Mouse (Mus musculus) midbrain, embryonic 12.5 days (tissue): ENCODE measurements around the gene Kcnh2. TPM values are rescaled to one million over a fixed set of nuclear protein-coding genes. Genes with fewer than 3 reads are reported as not detected.

Experiments used
- ATAC-seq: fragments of 200-750 bp; cut with Nextera tagmentation; 2 replicates; pipeline ENCODE4 v1.8.0; 2017; ENCODE audit warnings: low read depth, moderate TSS enrichment, moderate library complexity; ENCODE audit not compliant: low FRiP score
- H3K27ac ChIP-seq: fragments of 300-500 bp; sonication (generic); replicated peaks from 2 replicates; pipeline ENCODE4 v1.5.1; 2016; ENCODE audit warnings: mild to moderate bottlenecking
- H3K27me3 ChIP-seq: fragments of 300-500 bp; sonication (generic); 2 replicates; pipeline ENCODE4 v1.6.1; 2016; ENCODE audit warnings: mild to moderate bottlenecking
- H3K36me3 ChIP-seq: fragments of 300-500 bp; sonication (generic); 2 replicates; pipeline ENCODE4 v1.6.1; 2016
- H3K4me1 ChIP-seq: fragments of 300-500 bp; sonication (generic); 2 replicates; pipeline ENCODE4 v1.6.1; 2016
- H3K4me2 ChIP-seq: fragments of 300-500 bp; sonication (generic); replicated peaks from 2 replicates; pipeline ENCODE4 v1.6.1; 2016; ENCODE audit warnings: mild to moderate bottlenecking, moderate library complexity
- H3K4me3 ChIP-seq: fragments of 300-500 bp; sonication (generic); 2 replicates; pipeline ENCODE4 v1.5.1; 2016; ENCODE audit warnings: mild to moderate bottlenecking
- H3K9ac ChIP-seq: fragments of 300-500 bp; sonication (generic); replicated peaks from 2 replicates; pipeline ENCODE4 v1.6.1; 2016; ENCODE audit warnings: mild to moderate bottlenecking, moderate library complexity
- H3K9me3 ChIP-seq: fragments of 300-500 bp; sonication (generic); 2 replicates; pipeline ENCODE4 v1.6.1; 2016; ENCODE audit warnings: mild to moderate bottlenecking
- WGBS: fragments of 180-500 bp; shearing (Covaris S2); methylation state at CpG from one replicate; pipeline ENCODE4 v1.1.7; 2016; 5-methylcytosine and 5-hydroxymethylcytosine counted together
- polyA plus RNA-seq: library from polyadenylated mRNA; unstranded; fragments of >200 nt; fragmentation: Nextera tagmentation; extraction: Ambion mirVana; gene quantifications from 2 replicates; pipeline ENCODE4 v1.2.1, GENCODE M21; 2016

The Kcnh2 gene
- polyA plus RNA-seq, 1 experiment from 2014 or later: 18.0 TPM

DNA sequence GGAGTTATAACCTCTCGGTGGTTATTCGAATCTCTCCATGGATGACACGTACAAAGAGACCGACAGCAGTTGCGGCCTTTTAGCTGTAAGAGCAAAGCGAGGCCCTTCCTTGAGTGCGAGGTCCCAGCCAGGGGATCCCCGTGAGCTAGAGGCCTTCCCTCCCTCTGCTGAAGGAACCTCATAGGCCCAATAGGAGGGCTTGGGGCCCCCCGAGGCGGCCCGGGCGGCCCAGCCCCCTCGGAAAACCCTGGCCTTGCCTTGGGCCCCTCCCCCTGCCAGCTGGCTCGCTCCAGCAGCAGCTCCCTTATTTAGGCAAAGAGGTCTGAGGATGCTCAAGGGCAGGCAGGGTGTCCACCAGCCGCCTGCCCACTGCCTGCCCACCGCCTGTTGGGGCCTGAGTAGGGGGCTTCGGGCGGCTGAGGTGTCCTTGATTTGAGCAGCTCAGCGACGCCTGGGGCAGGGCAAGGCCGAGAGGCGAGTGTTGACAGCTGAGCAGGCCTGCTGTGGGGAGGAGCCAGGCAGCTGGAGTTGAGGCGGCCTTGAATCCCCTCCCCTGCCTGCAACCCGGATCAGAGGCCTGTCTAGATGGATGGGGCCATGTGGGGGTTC, 951 bp upstream of the Kcnh2 start:
- Histone ChIP-seq H3K27me3 (peaks cover 43% of the 10 kb centered on the region), H3K9ac (peak overlapping the region; percentile 54), H3K36me3 (no peaks in the 10 kb centered on the region), H3K4me3 (peak overlapping the region; percentile 82), H3K9me3 (no peaks in the 10 kb centered on the region), H3K4me1 (peaks cover 63% of the 10 kb centered on the region), H3K4me2 (peak overlapping the region; percentile 99), H3K27ac (peak overlapping the region; percentile 98)
- peak; percentile 62 for ATAC-seq
- under 1% methylated on average over 24 of the region's 24 CpGs for WGBS

GRCm38 (mm10) chr5:24351701-24352171, 332 bp upstream of the Kcnh2 start:
- 0% methylated on average over 38 of the region's 41 CpGs for WGBS
- no peaks in the 10 kb centered on the region for H3K36me3 ChIP-seq
- no peaks in the 10 kb centered on the region for H3K9me3 ChIP-seq
- H3K27ac ChIP-seq: peak overlapping the region; percentile 98
- ATAC-seq: peak; percentile 82
- peak overlapping the region; percentile 99 for H3K4me2 ChIP-seq
- peak overlapping the region; percentile 95 for H3K9ac ChIP-seq
- peaks cover 63% of the 10 kb centered on the region for H3K4me1 ChIP-seq
- peak overlapping the region; percentile 82 for H3K4me3 ChIP-seq
- H3K27me3 ChIP-seq: peaks cover 49% of the 10 kb centered on the region

- Histone ChIP-seq H3K36me3 (0 out of 2 replicates have a peak, but pooled peaks cover 4% of the 10 kb centered on the region), H3K9ac (peak overlapping the region; percentile 95), H3K9me3 (no peaks in the 10 kb centered on the region), H3K4me3 (peak overlapping the region; percentile 82), H3K4me2 (peak overlapping the region; percentile 99), H3K27me3 (peaks cover 55% of the 10 kb centered on the region), H3K27ac (peak overlapping the region; percentile 98), H3K4me1 (peaks cover 64% of the 10 kb centered on the region)
- peak; percentile 1; the same call in 1 of the 2 replicates for ATAC-seq
- WGBS: 45% methylated on average over 12 of the region's 15 CpGs
These were observed 713 bp downstream of the Kcnh2 start for GRCm38 (mm10) chr5:24350531-24351250.

GRCm38 (mm10) chr5:24350073-24350472, 1.3 kb downstream of the Kcnh2 start:
- H3K4me3 ChIP-seq: peak overlapping the region; percentile 82
- ATAC-seq: no peak
- WGBS: 41% methylated on average over 3 of the region's 3 CpGs
- peaks cover 55% of the 10 kb centered on the region for H3K27me3 ChIP-seq
- H3K4me1 ChIP-seq: peaks cover 70% of the 10 kb centered on the region
- peak overlapping the region; percentile 95 for H3K9ac ChIP-seq
- H3K36me3 ChIP-seq: 0 out of 2 replicates have a peak, but pooled peaks cover 4% of the 10 kb centered on the region
- peak overlapping the region; percentile 99 for H3K4me2 ChIP-seq
- H3K9me3 ChIP-seq: no peaks in the 10 kb centered on the region
- H3K27ac ChIP-seq: no peak overlapping the region

DNA sequence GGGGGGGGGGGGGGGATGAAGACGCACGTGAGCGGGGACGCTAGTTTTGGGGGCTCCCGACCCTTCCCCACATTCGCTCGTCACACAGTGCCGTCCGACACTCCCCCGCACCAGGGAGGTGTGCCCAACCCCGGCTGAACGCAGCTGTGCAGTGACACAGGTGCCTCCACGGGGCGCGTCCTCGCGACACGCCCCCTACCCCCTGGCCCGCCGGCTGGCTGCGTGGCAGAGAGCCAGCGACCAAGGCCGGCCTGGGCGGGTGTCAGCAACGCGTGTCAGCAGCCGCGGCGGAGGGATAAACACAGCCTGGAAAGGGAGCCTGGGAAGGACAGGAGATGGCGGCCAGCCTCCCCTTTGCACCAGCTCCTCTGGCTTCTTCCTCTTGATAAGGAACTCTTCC, 2.9 kb downstream of the Kcnh2 start:
- peak overlapping the region; percentile 31 for H3K27ac ChIP-seq
- ATAC-seq: no peak
- peaks cover 76% of the 10 kb centered on the region for H3K4me1 ChIP-seq

DNA sequence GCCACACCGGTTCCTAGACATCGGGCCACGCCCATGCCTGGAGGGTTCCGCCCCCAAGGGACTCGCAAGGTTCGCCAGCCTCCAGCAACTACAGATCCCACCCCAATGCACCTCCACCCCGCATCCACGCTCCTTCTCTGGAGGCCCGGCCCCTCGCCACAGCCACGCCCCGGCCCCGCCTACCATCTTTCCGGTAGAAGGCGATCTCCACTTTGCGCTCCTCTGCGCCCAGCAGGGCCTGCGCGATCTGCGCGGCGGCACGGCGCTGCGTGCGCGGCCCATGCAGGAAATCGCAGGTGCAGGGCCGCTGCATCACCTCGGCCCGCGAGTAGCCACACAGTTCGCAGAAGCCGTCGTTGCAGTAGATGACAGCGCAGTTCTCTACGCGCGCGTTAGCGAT, 3.3 kb downstream of the Kcnh2 start:
- H3K27me3 ChIP-seq: peaks cover 46% of the 10 kb centered on the region
- H3K27ac ChIP-seq: peak overlapping the region; percentile 31
- no peaks in the 10 kb centered on the region for H3K9me3 ChIP-seq
- H3K4me2 ChIP-seq: peak overlapping the region; percentile 99
- peak overlapping the region; percentile 68 for H3K9ac ChIP-seq
- WGBS: under 1% methylated on average over 41 of the region's 41 CpGs
- peaks cover 76% of the 10 kb centered on the region for H3K4me1 ChIP-seq
- ATAC-seq: no peak
- peak overlapping the region; percentile 53 for H3K4me3 ChIP-seq
- H3K36me3 ChIP-seq: 0 out of 2 replicates have a peak, but pooled peaks cover 4% of the 10 kb centered on the region

More for the DNA sequence above, 2.9 kb downstream of the Kcnh2 start:
- peak overlapping the region; percentile 53 for H3K4me3 ChIP-seq
- under 1% methylated on average over 20 of the region's 30 CpGs for WGBS
- peak overlapping the region; percentile 68 for H3K9ac ChIP-seq
- no peaks in the 10 kb centered on the region for H3K9me3 ChIP-seq
- peaks cover 45% of the 10 kb centered on the region for H3K27me3 ChIP-seq
- H3K4me2 ChIP-seq: peak overlapping the region; percentile 99
- 0 out of 2 replicates have a peak, but pooled peaks cover 4% of the 10 kb centered on the region for H3K36me3 ChIP-seq

DNA sequence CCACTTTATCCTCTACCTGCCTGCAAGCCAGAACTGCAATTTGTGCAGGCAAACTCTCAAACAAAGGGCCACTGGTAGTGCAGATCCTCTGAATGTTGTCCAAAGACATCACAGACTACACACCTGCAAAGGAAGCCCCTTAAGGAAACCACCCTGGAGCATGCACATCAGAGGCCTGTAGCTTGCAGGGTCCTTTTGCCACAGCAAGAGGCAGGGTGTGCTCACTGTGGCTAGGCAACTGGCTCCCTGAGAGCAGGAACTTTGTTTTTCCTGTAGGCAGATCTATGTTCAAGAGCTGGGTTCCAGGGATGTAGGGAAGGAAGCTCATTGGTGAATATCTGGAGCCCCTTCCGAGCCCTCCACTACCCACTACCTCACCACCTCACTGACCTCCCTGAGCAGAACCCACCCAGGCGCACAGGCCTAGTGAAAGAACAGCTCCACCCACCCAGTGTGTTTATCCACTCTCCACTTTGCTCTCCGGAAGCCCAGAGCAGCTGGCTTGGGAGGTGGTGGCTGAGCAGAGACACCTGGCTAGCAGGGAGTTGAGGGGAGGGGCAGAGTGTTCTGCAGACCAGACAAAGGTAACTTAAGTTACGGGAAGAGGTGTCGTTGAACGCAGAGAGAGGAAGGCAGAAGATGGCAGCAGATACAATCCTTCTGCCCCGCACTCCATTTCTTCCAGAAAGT, 4.1 kb downstream of the Kcnh2 start:
- Histone ChIP-seq H3K4me2 (peak overlapping the region; percentile 99), H3K9ac (peak overlapping the region; percentile 21; the same call in 1 of the 2 replicates), H3K36me3 (0 out of 2 replicates have a peak, but pooled peaks cover 4% of the 10 kb centered on the region), H3K4me3 (peak overlapping the region; percentile 53; the same call in 1 of the 2 replicates), H3K27me3 (peaks cover 48% of the 10 kb centered on the region), H3K9me3 (no peaks in the 10 kb centered on the region), H3K27ac (no peak overlapping the region), H3K4me1 (peaks cover 75% of the 10 kb centered on the region)
- no peak for ATAC-seq
- WGBS: 65% methylated on average over 7 of the region's 7 CpGs

DNA sequence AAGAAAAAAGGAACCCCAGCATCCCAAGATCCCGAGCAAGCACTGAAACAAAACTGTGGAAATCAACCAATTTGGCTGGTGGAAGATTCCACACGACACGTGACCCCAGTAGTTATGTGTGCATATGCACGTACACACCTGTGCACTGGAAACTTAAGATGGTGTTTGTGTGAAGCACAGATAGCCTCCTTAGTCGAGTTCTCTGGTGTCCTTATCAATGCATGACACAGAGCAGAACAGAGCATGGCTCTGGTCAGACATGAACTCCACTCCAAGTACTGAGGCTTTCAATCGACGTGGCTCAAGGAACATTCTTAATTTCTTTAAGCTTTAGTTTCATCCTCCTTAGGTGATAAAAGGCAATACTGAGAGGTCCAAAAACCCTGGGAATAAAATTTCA, 5.1 kb downstream of the Kcnh2 start:
- no peaks in the 10 kb centered on the region for H3K9me3 ChIP-seq
- no peak overlapping the region for H3K4me3 ChIP-seq
- H3K4me2 ChIP-seq: no peak overlapping the region
- H3K4me1 ChIP-seq: peaks cover 78% of the 10 kb centered on the region
- H3K36me3 ChIP-seq: 0 out of 2 replicates have a peak, but pooled peaks cover 4% of the 10 kb centered on the region
- no peak overlapping the region for H3K27ac ChIP-seq
- 92% methylated on average over 7 of the region's 7 CpGs for WGBS
- peaks cover 48% of the 10 kb centered on the region for H3K27me3 ChIP-seq
- H3K9ac ChIP-seq: no peak overlapping the region
- ATAC-seq: no peak

DNA sequence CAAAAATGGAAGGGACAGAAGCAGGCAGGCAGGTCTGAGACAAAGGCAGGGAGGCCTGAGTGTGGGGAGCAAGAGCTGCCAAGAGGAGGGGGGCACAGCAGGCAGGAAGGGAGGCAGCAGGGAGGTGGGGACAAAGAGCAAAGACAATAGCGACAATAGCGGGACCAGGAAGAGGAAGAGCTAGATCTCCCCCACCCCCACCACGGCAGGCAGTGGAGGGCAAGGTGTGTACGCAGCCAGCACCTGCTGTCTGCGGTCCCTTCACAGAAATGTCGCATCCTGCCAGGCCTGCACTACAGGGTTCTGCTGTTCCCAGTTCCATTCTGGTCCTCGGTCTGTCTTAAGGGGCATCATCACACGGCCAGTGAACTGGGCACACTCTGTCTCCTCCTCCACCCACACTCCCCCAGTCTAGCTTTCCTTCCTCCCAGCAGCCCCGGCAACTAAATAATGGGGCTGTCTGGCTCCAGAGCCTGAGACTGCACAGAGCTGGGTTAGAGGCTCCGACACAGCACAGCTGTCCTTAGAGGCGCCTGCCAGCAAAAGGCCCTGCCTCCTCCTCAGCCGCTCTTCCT, 6.8 kb downstream of the Kcnh2 start:
- Histone ChIP-seq H3K36me3 (0 out of 2 replicates have a peak, but pooled peaks cover 4% of the 10 kb centered on the region), H3K9me3 (no peaks in the 10 kb centered on the region), H3K4me3 (peak overlapping the region; percentile 13; the same call in 1 of the 2 replicates), H3K4me1 (peaks cover 65% of the 10 kb centered on the region), H3K4me2 (peak overlapping the region; percentile 39), H3K27me3 (peaks cover 35% of the 10 kb centered on the region), H3K27ac (peak overlapping the region; percentile 95), H3K9ac (peak overlapping the region; percentile 54)
- ATAC-seq: peak; percentile 57
- 6% methylated on average over 12 of the region's 12 CpGs for WGBS

- peak overlapping the region; percentile 54 for H3K9ac ChIP-seq
- H3K4me1 ChIP-seq: peaks cover 60% of the 10 kb centered on the region
- 0 out of 2 replicates have a peak, but pooled peaks cover 4% of the 10 kb centered on the region for H3K36me3 ChIP-seq
- H3K9me3 ChIP-seq: no peaks in the 10 kb centered on the region
- peaks cover 29% of the 10 kb centered on the region for H3K27me3 ChIP-seq
- peak; percentile 68 for ATAC-seq
- H3K4me2 ChIP-seq: peak overlapping the region; percentile 39
- peak overlapping the region; percentile 95 for H3K27ac ChIP-seq
- WGBS: 5% methylated on average over 2 of the region's 2 CpGs
- H3K4me3 ChIP-seq: no peak overlapping the region
These were observed 7.4 kb downstream of the Kcnh2 start for GRCm38 (mm10) chr5:24343977-24344436.

DNA sequence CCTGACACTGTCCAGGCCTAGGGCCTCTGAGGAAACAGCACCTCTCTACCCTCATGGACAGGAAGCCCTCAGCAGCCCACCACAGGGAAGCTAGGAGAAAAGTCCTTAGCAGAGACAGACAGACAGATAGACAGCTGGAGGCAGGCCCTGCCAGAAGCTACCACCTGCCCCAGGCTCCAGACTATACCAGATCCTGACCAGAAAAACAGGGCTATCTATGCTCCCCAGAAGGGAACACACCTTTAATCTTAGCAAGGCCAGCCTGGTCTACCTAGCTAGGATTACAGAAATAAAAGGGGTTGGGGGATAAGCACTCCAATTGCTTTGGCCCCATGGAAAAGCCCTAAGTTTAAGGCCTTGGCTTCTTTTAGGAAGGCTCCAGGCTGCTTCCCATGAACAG, 8.0 kb downstream of the Kcnh2 start:
- ATAC-seq: no peak

More for the DNA sequence above, 8.0 kb downstream of the Kcnh2 start:
- H3K9ac ChIP-seq: no peak overlapping the region
- no peak overlapping the region; the same call in 1 of the 2 replicates for H3K4me2 ChIP-seq
- H3K4me3 ChIP-seq: no peak overlapping the region
- peaks cover 23% of the 10 kb centered on the region for H3K27me3 ChIP-seq
- H3K4me1 ChIP-seq: peaks cover 54% of the 10 kb centered on the region
- H3K9me3 ChIP-seq: no peaks in the 10 kb centered on the region
- peak overlapping the region; percentile 95 for H3K27ac ChIP-seq
- H3K36me3 ChIP-seq: 0 out of 2 replicates have a peak, but pooled peaks cover 4% of the 10 kb centered on the region
